Mouse (Mus musculus): Measurements from ENCODE around the gene Cd200r3. TPM values are rescaled to one million over a fixed set of nuclear protein-coding genes. Genes with fewer than 3 reads are reported as not detected.

Gene Cd200r3
- polyA plus RNA-seq (2012; fragmentation: generic; extraction: Trizol) = 0.05 TPM
- long read RNA-seq, experiment 1, partial matches to known transcripts = 0 of 2 reads
- long read RNA-seq, experiment 1, other reads (novel, unspliced or antisense) = 1 of 2 reads
- long read RNA-seq, experiment 2, partial matches to known transcripts = 0 of 1 reads
- long read RNA-seq, experiment 2, other reads (novel, unspliced or antisense) = 1 of 1 reads

GRCm38 (mm10) chr16:44943468-44943867, at the start of gene Cd200r3:
TSS of gene Cd200r3 (plus strand) at chr16:44943678.
- Histone ChIP-seq H3K79me2 (ENCODE audit: control insufficient read depth, insufficient read depth) (no peaks in the 10 kb centered on the region), H3ac (ENCODE audit: control insufficient read depth, insufficient read length, low read depth) (no peak within 1 kb of the TSS), H3K36me3 (ENCODE audit: control insufficient read depth, insufficient read depth) (no peaks in the 10 kb centered on the region), H3K27me3 (ENCODE audit: control insufficient read depth, insufficient read depth, insufficient read length) (no peaks in the 10 kb centered on the region), H3K79me3 (ENCODE audit: low read depth) (no peaks in the 10 kb centered on the region), H3K4me3 (ENCODE audit: insufficient read depth, poor library complexity, severe bottlenecking) (no peak within 1 kb of the TSS)
- TF ChIP-seq MYOG (IDR thresholded peaks at IDR 0.05; ENCODE audit: control insufficient read depth, extremely low read depth, insufficient read length) (no peak), MYOD1 (IDR thresholded peaks at IDR 0.05; ENCODE audit: control insufficient read depth, insufficient read length, low read depth) (no peak), USF1 (IDR thresholded peaks at IDR 0.05; ENCODE audit: low read depth) (no peak), CEBPB (IDR thresholded peaks at IDR 0.05; ENCODE audit: low read depth) (no peak), MAX (IDR thresholded peaks at IDR 0.05) (no peak)

- Histone ChIP-seq H3ac (ENCODE audit: control insufficient read depth, insufficient read length, low read depth) (no peak overlapping the region), H3K79me3 (ENCODE audit: low read depth) (no peaks in the 10 kb centered on the region), H3K27me3 (ENCODE audit: control insufficient read depth, insufficient read depth, insufficient read length) (no peaks in the 10 kb centered on the region), H3K4me3 (ENCODE audit: insufficient read depth, poor library complexity, severe bottlenecking) (no peak overlapping the region), H3K79me2 (ENCODE audit: control insufficient read depth, insufficient read depth) (no peaks in the 10 kb centered on the region), H3K36me3 (ENCODE audit: control insufficient read depth, insufficient read depth) (no peaks in the 10 kb centered on the region)
- TF ChIP-seq MYOG (IDR thresholded peaks at IDR 0.05; ENCODE audit: control insufficient read depth, extremely low read depth, insufficient read length) (no peak), FOSL1 (IDR thresholded peaks at IDR 0.05; ENCODE audit: insufficient read depth, low read length, poor library complexity, severe bottlenecking) (no peak), USF1 (IDR thresholded peaks at IDR 0.05; ENCODE audit: low read depth) (no peak), CTCF (IDR thresholded peaks at IDR 0.05; ENCODE audit: control insufficient read depth, insufficient read depth, insufficient read length) (no peak), MYOD1 (IDR thresholded peaks at IDR 0.05; ENCODE audit: control insufficient read depth, insufficient read length, low read depth) (no peak), MAX (IDR thresholded peaks at IDR 0.05) (no peak), CEBPB (IDR thresholded peaks at IDR 0.05; ENCODE audit: low read depth) (no peak)
Measured at GRCm38 (mm10) chr16:44932016-44932415, 11.5 kb upstream of the Cd200r3 start.

- Histone ChIP-seq H3K79me2 (ENCODE audit: control insufficient read depth, insufficient read depth) (no peaks in the 10 kb centered on the region), H3K4me3 (ENCODE audit: insufficient read depth, poor library complexity, severe bottlenecking) (no peak overlapping the region), H3K79me3 (ENCODE audit: low read depth) (no peaks in the 10 kb centered on the region), H3ac (ENCODE audit: control insufficient read depth, insufficient read length, low read depth) (no peak overlapping the region), H3K36me3 (ENCODE audit: control insufficient read depth, insufficient read depth) (no peaks in the 10 kb centered on the region), H3K27me3 (ENCODE audit: control insufficient read depth, insufficient read depth, insufficient read length) (no peaks in the 10 kb centered on the region)
- TF ChIP-seq CEBPB (IDR thresholded peaks at IDR 0.05; ENCODE audit: low read depth) = no peak
- TF ChIP-seq MAX (IDR thresholded peaks at IDR 0.05) = no peak
- no peak for TF ChIP-seq USF1 (IDR thresholded peaks at IDR 0.05; ENCODE audit: low read depth)
- TF ChIP-seq CTCF (IDR thresholded peaks at IDR 0.05; ENCODE audit: control insufficient read depth, insufficient read depth, insufficient read length) = no peak
- TF ChIP-seq MYOD1 (IDR thresholded peaks at IDR 0.05; ENCODE audit: control insufficient read depth, insufficient read length, low read depth) = no peak
- no peak for TF ChIP-seq FOSL1 (IDR thresholded peaks at IDR 0.05; ENCODE audit: insufficient read depth, low read length, poor library complexity, severe bottlenecking)
- TF ChIP-seq MYOG (IDR thresholded peaks at IDR 0.05; ENCODE audit: control insufficient read depth, extremely low read depth, insufficient read length) = no peak
Measured at GRCm38 (mm10) chr16:44951360-44952114, 8.1 kb downstream of the Cd200r3 start.

DNA sequence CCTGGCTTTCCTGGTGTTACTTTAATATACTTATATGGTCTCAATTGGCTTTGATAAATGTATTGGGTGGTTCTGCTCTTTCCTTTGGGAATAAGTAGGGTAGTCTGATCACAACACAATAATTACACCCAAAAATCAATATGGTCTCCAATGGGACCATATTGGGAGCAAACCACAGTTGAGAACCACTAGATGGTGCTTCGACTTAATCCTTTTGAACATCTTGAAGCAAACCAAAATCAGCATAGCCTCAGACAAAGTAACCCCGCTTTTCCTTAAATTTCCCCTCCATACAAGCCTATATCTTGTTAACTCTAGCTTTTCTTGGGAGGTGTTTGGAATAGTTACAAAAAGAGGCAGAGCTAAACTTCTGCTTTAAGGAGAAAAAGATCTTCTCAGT, 18.8 kb downstream of the Cd200r3 start:
- no peaks in the 10 kb centered on the region for H3K79me2 ChIP-seq (ENCODE audit: control insufficient read depth, insufficient read depth)
- no peaks in the 10 kb centered on the region for H3K36me3 ChIP-seq (ENCODE audit: control insufficient read depth, insufficient read depth)
- TF ChIP-seq CEBPB (IDR thresholded peaks at IDR 0.05; ENCODE audit: low read depth) = no peak
- no peak for TF ChIP-seq MYOG (IDR thresholded peaks at IDR 0.05; ENCODE audit: control insufficient read depth, extremely low read depth, insufficient read length)
- TF ChIP-seq FOSL1 (IDR thresholded peaks at IDR 0.05; ENCODE audit: insufficient read depth, low read length, poor library complexity, severe bottlenecking) = no peak
- TF ChIP-seq MAX (IDR thresholded peaks at IDR 0.05) = no peak
- no peak for TF ChIP-seq USF1 (IDR thresholded peaks at IDR 0.05; ENCODE audit: low read depth)
- TF ChIP-seq CTCF (IDR thresholded peaks at IDR 0.05; ENCODE audit: control insufficient read depth, insufficient read depth, insufficient read length) = no peak
- no peak for TF ChIP-seq MYOD1 (IDR thresholded peaks at IDR 0.05; ENCODE audit: control insufficient read depth, insufficient read length, low read depth)
- no peaks in the 10 kb centered on the region for H3K27me3 ChIP-seq (ENCODE audit: control insufficient read depth, insufficient read depth, insufficient read length)
- no peak overlapping the region for H3K4me3 ChIP-seq (ENCODE audit: insufficient read depth, poor library complexity, severe bottlenecking)
- no peaks in the 10 kb centered on the region for H3K79me3 ChIP-seq (ENCODE audit: low read depth)
- no peak overlapping the region for H3ac ChIP-seq (ENCODE audit: control insufficient read depth, insufficient read length, low read depth)

DNA sequence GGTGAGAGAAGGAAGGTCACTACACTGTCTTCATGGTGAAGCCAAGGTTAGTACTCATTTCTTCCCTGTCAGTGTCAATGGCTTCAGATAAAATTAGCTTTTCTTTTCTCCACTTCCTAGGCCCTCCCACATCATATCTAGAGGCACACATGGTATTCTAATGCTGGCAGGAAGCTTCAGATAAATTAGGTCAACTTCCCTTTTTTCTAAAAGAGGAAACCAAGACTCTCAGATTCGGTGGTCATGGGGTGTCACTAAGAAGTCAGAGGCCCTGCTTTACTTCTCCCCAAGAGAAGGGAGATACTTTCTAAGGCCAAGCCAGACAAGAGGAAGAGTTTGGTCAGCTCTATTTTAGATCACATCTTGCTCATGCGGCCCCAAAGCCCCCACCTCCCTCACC, 19.3 kb downstream of the Cd200r3 start:
- no peaks in the 10 kb centered on the region for H3K36me3 ChIP-seq (ENCODE audit: control insufficient read depth, insufficient read depth)
- H3K4me3 ChIP-seq (ENCODE audit: insufficient read depth, poor library complexity, severe bottlenecking) = no peak overlapping the region
- H3K27me3 ChIP-seq (ENCODE audit: control insufficient read depth, insufficient read depth, insufficient read length) = no peaks in the 10 kb centered on the region
- H3ac ChIP-seq (ENCODE audit: control insufficient read depth, insufficient read length, low read depth) = no peak overlapping the region
- TF ChIP-seq FOSL1 (IDR thresholded peaks at IDR 0.05; ENCODE audit: insufficient read depth, low read length, poor library complexity, severe bottlenecking) = no peak
- no peaks in the 10 kb centered on the region for H3K79me3 ChIP-seq (ENCODE audit: low read depth)
- no peaks in the 10 kb centered on the region for H3K79me2 ChIP-seq (ENCODE audit: control insufficient read depth, insufficient read depth)

Measured in C2C12 (cell line).